Mouse (Mus musculus): ENCODE data around the gene Mapkapk5.

- TF ChIP-seq POLR2A (IDR thresholded peaks at IDR 0.05; ENCODE audit: borderline replicate concordance, extremely low read depth, insufficient read depth, insufficient read length, poor library complexity, severe bottlenecking) (peak; percentile 27; the same call in 1 of the 2 replicates), CTCF (IDR thresholded peaks at IDR 0.05; ENCODE audit: borderline replicate concordance, extremely low read depth, insufficient read depth, insufficient read length) (no peak)
These were observed 48.0 kb upstream of the Mapkapk5 start, which contains the start of gene Aldh2 for GRCm38 (mm10) chr5:121593451-121594401.

All from brain, embryonic 14.5 days (tissue).